Mouse (Mus musculus): ENCODE results near the gene Ski. TPM values are rescaled to one million over a fixed set of nuclear protein-coding genes. Genes with fewer than 3 reads are reported as not detected.

Gene Ski
- polyA plus RNA-seq, 2 experiments, result 2.4 to 4.5 TPM

GRCm38 (mm10) chr4:155215773-155216630 is 6.4 kb downstream of the Ski start:
- Histone ChIP-seq H3K4me3 (ENCODE audit: insufficient read depth in 1 of 2, low read depth in 2 of 2, low read length in 2 of 2) (no peak overlapping the region), H3K4me1 (replicated peaks; ENCODE audit: control insufficient read depth in 2 of 2, insufficient read depth in 2 of 2, low read length in 1 of 2) (peaks cover 0 to 53% of the 10 kb centered on the region in 2 experiments), H3K27ac (no peak overlapping the region), H3K27me3 (ENCODE audit: control insufficient read depth, insufficient read depth, low read length) (peaks cover 9% of the 10 kb centered on the region), H3K9me3 (ENCODE audit: control insufficient read depth, low read length) (no peaks in the 10 kb centered on the region), H3K4me2 (ENCODE audit: low read depth) (no peak overlapping the region), H3K9ac (replicated peaks) (no peak overlapping the region), H3K36me3 (replicated peaks; ENCODE audit: control insufficient read depth, insufficient read depth, low read depth) (no peaks in the 10 kb centered on the region)
- ATAC-seq (ENCODE audit: insufficient read depth) (no peak), DNase-seq (ENCODE audit: low read depth in 3 of 3, low spot score in 3 of 3) (no peak)
- 58% methylated on average over 12 of the region's 12 CpGs for WGBS (ENCODE audit: insufficient replicate concordance)
- TF ChIP-seq CTCF (IDR thresholded peaks at IDR 0.05; ENCODE audit: low read depth) (no peak), EP300 (IDR thresholded peaks at IDR 0.05; ENCODE audit: low read depth) (no peak)

GRCm38 (mm10) chr4:155215203-155215602 is 7.2 kb downstream of the Ski start:
- H3K9me3 ChIP-seq (ENCODE audit: control insufficient read depth, low read length), result no peaks in the 10 kb centered on the region
- no peak overlapping the region for H3K27ac ChIP-seq
- H3K4me2 ChIP-seq (ENCODE audit: low read depth), result no peak overlapping the region
- no peak overlapping the region for H3K9ac ChIP-seq (replicated peaks)
- TF ChIP-seq EP300 (IDR thresholded peaks at IDR 0.05; ENCODE audit: low read depth), result no peak
- TF ChIP-seq CTCF (IDR thresholded peaks at IDR 0.05; ENCODE audit: low read depth), result no peak
- no peak for ATAC-seq (ENCODE audit: insufficient read depth)
- DNase-seq (ENCODE audit: low read depth in 3 of 3, low spot score in 3 of 3), result no peak
- 63% methylated on average over 9 of the region's 9 CpGs for WGBS (ENCODE audit: insufficient replicate concordance)
- H3K36me3 ChIP-seq (replicated peaks; ENCODE audit: control insufficient read depth, insufficient read depth, low read depth), result no peaks in the 10 kb centered on the region
- no peak overlapping the region for H3K4me3 ChIP-seq (ENCODE audit: insufficient read depth in 1 of 2, low read depth in 2 of 2, low read length in 2 of 2)
- peaks cover under 1% of the 10 kb centered on the region; the same call in 1 of the 2 replicates for H3K27me3 ChIP-seq (ENCODE audit: control insufficient read depth, insufficient read depth, low read length)
- H3K4me1 ChIP-seq (replicated peaks; ENCODE audit: control insufficient read depth in 2 of 2, insufficient read depth in 2 of 2, low read length in 1 of 2), result peaks cover 0 to 51% of the 10 kb centered on the region in 2 experiments

- Histone ChIP-seq H3K4me3 (ENCODE audit: insufficient read depth in 1 of 2, low read depth in 2 of 2, low read length in 2 of 2) (no peak overlapping the region), H3K4me2 (ENCODE audit: low read depth) (no peak overlapping the region), H3K9me3 (ENCODE audit: control insufficient read depth, low read length) (no peaks in the 10 kb centered on the region), H3K36me3 (replicated peaks; ENCODE audit: control insufficient read depth, insufficient read depth, low read depth) (no peaks in the 10 kb centered on the region), H3K4me1 (replicated peaks; ENCODE audit: control insufficient read depth in 2 of 2, insufficient read depth in 2 of 2, low read length in 1 of 2) (peaks cover 0 to 47% of the 10 kb centered on the region in 2 experiments; a peak in 3 of 4 replicates), H3K9ac (replicated peaks) (no peak overlapping the region), H3K27ac (no peak overlapping the region), H3K27me3 (ENCODE audit: control insufficient read depth, insufficient read depth, low read length) (no peaks in the 10 kb centered on the region)
- WGBS (ENCODE audit: insufficient replicate concordance), result 79% methylated on average over 10 of the region's 10 CpGs
- no peak for ATAC-seq (ENCODE audit: insufficient read depth)
- TF ChIP-seq CTCF (IDR thresholded peaks at IDR 0.05; ENCODE audit: low read depth) (no peak), EP300 (IDR thresholded peaks at IDR 0.05; ENCODE audit: low read depth) (no peak)
- no peak for DNase-seq (ENCODE audit: low read depth in 3 of 3, low spot score in 3 of 3)
These were observed 7.6 kb downstream of the Ski start for GRCm38 (mm10) chr4:155214793-155215192.

GRCm38 (mm10) chr4:155214188-155214587 is 8.2 kb downstream of the Ski start:
- Histone ChIP-seq H3K4me2 (ENCODE audit: low read depth) (no peak overlapping the region), H3K9me3 (ENCODE audit: control insufficient read depth, low read length) (no peaks in the 10 kb centered on the region), H3K27ac (no peak overlapping the region), H3K36me3 (replicated peaks; ENCODE audit: control insufficient read depth, insufficient read depth, low read depth) (no peaks in the 10 kb centered on the region), H3K4me3 (ENCODE audit: insufficient read depth in 1 of 2, low read depth in 2 of 2, low read length in 2 of 2) (no peak overlapping the region), H3K4me1 (replicated peaks; ENCODE audit: control insufficient read depth in 2 of 2, insufficient read depth in 2 of 2, low read length in 1 of 2) (peaks cover 0 to 43% of the 10 kb centered on the region in 2 experiments; a peak in 3 of 4 replicates), H3K9ac (replicated peaks) (no peak overlapping the region), H3K27me3 (ENCODE audit: control insufficient read depth, insufficient read depth, low read length) (no peaks in the 10 kb centered on the region)
- ATAC-seq (ENCODE audit: insufficient read depth), result no peak
- DNase-seq (ENCODE audit: low read depth in 3 of 3, low spot score in 3 of 3), result no peak
- 61% methylated on average over 6 of the region's 6 CpGs for WGBS (ENCODE audit: insufficient replicate concordance)
- TF ChIP-seq CTCF (IDR thresholded peaks at IDR 0.05; ENCODE audit: low read depth), result no peak

- H3K4me1 ChIP-seq (replicated peaks; ENCODE audit: control insufficient read depth in 2 of 2, insufficient read depth in 2 of 2, low read length in 1 of 2), result peaks cover 0 to 43% of the 10 kb centered on the region in 2 experiments; a peak in 3 of 4 replicates
- no peak for TF ChIP-seq EP300 (IDR thresholded peaks at IDR 0.05; ENCODE audit: low read depth)
- no peak for TF ChIP-seq CTCF (IDR thresholded peaks at IDR 0.05; ENCODE audit: low read depth)
- H3K27me3 ChIP-seq (ENCODE audit: control insufficient read depth, insufficient read depth, low read length), result no peaks in the 10 kb centered on the region
- no peaks in the 10 kb centered on the region for H3K9me3 ChIP-seq (ENCODE audit: control insufficient read depth, low read length)
- H3K27ac ChIP-seq, result no peak overlapping the region
- no peak for DNase-seq (ENCODE audit: low read depth in 3 of 3, low spot score in 3 of 3)
- H3K36me3 ChIP-seq (replicated peaks; ENCODE audit: control insufficient read depth, insufficient read depth, low read depth), result no peaks in the 10 kb centered on the region
- H3K4me2 ChIP-seq (ENCODE audit: low read depth), result no peak overlapping the region
- no peak overlapping the region for H3K4me3 ChIP-seq (ENCODE audit: insufficient read depth in 1 of 2, low read depth in 2 of 2, low read length in 2 of 2)
- WGBS (ENCODE audit: insufficient replicate concordance), result 71% methylated on average over 6 of the region's 6 CpGs
- no peak overlapping the region for H3K9ac ChIP-seq (replicated peaks)
- no peak for ATAC-seq (ENCODE audit: insufficient read depth)
These were observed 8.7 kb downstream of the Ski start for GRCm38 (mm10) chr4:155213752-155214054.

Measured in liver, embryonic 14.5 days (tissue).